Mouse (Mus musculus): Measurements from ENCODE around the gene Acot7. TPM values are rescaled to one million over a fixed set of nuclear protein-coding genes. Genes with fewer than 3 reads are reported as not detected.

Gene Acot7
- polyA plus RNA-seq, 1 experiment, result 19.4 TPM

DNA sequence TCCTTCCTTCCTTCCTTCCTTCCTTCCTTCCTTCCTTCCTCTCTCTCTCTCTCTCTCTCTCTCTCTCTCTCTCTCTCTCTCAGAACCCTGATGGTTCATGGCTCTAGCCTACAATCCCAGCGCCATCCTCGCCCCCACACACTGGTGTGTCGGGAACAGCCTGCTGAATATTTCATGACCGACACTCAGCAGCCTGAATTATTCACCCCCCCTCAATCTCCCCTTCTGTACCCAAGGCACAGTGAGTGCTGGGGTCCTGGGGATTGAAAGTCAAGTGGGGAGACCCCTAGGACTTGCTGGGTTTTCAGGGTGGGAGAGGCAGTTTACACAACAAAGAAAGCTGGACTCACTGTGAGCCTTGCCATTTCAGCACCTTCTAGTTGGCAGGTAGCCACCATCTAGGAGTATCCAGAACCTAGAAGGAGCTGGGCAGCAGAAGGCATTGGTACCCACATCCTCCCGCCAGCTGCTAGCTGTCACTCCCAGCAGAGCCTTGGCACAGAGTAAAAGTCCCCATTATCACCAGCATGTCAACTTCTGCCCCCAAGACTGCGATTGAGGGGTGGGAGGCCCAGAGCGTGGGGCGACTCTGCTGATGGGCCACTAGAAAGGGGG is 36.3 kb upstream of the Acot7 start:
- no peak overlapping the region for H3K27ac ChIP-seq (replicated peaks; ENCODE audit: low read depth, low read length)
- H3K4me1 ChIP-seq (ENCODE audit: control insufficient read depth, insufficient read depth, insufficient read length, low read length), result peaks cover 4% of the 10 kb centered on the region
- no peak overlapping the region for H3K4me3 ChIP-seq (ENCODE audit: insufficient read depth, low read depth, low read length)

DNA sequence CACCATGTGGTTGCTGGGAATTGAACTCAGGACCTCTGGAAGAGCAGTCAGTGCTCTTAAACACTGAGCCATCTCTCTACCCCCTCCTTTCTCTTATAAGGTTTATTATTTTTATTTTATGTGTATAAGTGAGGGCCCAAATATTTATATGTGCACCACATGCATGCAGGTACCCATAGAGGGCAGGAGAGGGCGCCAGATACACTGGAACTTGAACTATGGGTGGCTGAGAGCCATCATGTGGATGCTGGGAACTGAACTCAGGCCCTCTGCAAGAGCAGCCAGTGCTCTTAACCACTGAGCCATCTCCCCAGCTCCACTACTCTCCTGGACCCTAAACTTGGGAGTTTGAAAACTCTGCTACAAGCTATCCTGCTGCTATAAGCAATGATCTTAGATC is 34.3 kb upstream of the Acot7 start:
- H3K27ac ChIP-seq (replicated peaks; ENCODE audit: low read depth, low read length), result no peak overlapping the region
- peaks cover 2% of the 10 kb centered on the region; the same call in 1 of the 2 replicates for H3K4me1 ChIP-seq (ENCODE audit: control insufficient read depth, insufficient read depth, insufficient read length, low read length)
- H3K4me3 ChIP-seq (ENCODE audit: insufficient read depth, low read depth, low read length), result no peak overlapping the region

DNA sequence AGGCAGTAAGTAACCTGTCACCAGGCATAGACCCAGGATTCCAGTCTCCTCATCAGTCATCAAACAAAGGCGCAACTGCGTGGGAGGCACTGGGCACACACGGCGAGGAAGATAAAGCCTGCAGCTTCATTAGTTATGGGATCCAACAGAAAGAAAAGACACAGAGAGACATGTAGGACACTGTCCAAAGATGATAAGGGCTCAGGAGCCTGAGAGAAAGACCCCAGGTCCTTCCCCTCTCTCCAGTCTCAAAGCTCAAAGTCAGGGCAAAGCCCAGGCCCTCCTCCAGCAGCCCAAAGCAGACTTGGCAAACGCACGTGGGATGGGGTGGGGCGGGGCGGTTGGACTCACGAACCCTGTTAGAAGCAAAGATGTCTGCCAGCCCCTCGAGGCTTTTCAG is 32.5 kb upstream of the Acot7 start:
- Histone ChIP-seq H3K4me3 (ENCODE audit: insufficient read depth, low read depth, low read length) (no peak overlapping the region), H3K27ac (replicated peaks; ENCODE audit: low read depth, low read length) (no peak overlapping the region), H3K4me1 (ENCODE audit: control insufficient read depth, insufficient read depth, insufficient read length, low read length) (no peaks in the 10 kb centered on the region)

DNA sequence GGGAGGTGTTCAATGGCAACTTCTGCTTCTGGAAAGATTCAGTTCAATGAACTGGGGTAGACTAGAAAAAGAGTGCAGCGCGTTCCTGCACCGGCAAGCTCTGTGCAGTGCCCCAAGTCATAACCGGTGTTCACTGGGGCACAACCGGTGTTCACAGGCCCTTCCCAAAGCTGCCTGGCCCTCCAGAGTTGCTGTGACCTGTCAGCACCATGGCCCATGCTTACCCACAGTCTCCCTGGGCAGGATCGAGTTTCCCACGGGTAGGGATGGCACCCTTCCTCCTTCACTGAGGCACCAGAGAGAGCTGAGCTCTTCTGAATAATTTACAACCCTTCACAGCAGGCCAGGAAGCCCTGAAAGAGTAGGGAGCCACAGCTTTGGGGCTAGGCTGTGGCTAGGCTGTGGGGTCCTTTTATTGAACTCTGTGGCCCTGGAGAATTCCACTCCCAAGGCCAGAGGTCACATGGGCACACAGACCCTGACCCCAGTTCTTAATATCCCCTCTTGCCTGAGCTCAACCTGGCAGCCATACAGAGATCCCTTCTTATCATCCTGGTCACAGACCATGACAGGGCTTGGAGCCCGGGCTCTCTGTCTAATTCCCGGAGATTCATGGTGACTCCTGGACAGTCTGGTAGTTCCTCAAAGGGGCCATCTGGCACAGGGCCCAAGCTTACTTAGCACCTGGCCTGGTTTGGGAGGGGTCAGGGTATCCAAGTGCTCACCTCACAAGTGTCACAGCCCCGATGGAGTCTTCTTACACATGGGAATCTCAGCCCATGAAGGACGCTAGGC is 31.7 kb upstream of the Acot7 start:
- H3K4me3 ChIP-seq (ENCODE audit: insufficient read depth, low read depth, low read length), result no peak overlapping the region
- H3K4me1 ChIP-seq (ENCODE audit: control insufficient read depth, insufficient read depth, insufficient read length, low read length), result no peaks in the 10 kb centered on the region
- no peak overlapping the region for H3K27ac ChIP-seq (replicated peaks; ENCODE audit: low read depth, low read length)

DNA sequence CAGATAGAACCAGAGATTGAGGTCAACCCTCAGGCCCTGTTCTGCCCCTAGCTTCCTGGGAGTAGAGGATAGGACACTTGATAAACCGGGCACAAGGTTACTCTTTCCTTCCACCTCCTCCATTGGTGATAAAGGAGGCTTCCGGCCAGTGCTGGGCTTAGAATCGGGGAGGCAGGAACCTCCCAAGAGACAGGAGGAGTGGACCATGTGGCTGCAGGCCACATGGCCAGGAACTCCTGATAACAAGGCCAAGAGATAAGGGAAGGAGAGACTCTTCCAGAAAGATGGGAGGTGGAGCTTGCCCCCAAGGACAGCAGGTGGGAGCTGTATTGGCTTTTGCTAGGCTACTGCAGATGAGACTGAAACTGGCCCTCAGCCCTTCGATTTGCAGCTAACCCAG is 27.4 kb upstream of the Acot7 start:
- Histone ChIP-seq H3K27ac (replicated peaks; ENCODE audit: low read depth, low read length) (no peak overlapping the region), H3K4me1 (ENCODE audit: control insufficient read depth, insufficient read depth, insufficient read length, low read length) (no peaks in the 10 kb centered on the region), H3K4me3 (ENCODE audit: insufficient read depth, low read depth, low read length) (no peak overlapping the region)

DNA sequence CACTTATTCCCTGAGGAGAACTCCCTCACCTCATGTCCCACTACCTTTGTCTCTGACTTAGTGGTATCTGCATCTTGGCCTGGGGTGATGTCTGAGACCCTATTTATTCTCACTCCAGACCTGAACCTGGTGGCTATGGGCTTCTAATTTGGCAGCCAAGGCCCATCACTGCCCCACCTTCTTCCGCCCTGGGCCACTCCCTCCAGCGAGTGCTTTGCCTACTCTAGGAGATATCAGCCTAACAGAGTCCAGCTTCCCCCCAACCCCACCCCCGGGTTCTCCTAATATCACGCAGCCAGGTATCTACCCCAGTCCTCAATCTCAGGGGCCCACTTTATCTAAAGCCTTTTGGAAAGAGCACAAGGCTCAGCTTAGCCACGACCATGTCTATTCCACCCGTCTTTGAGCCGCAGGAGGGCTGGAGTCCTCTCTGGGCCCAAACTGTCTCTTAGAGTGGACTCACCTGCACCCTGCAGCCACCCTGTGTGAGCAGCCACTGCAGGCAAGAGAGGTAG is 26.4 kb upstream of the Acot7 start:
- H3K27ac ChIP-seq (replicated peaks; ENCODE audit: low read depth, low read length), result no peak overlapping the region
- peak overlapping the region; percentile 49; the same call in 1 of the 2 replicates for H3K4me3 ChIP-seq (ENCODE audit: insufficient read depth, low read depth, low read length)
- no peaks in the 10 kb centered on the region for H3K4me1 ChIP-seq (ENCODE audit: control insufficient read depth, insufficient read depth, insufficient read length, low read length)

DNA sequence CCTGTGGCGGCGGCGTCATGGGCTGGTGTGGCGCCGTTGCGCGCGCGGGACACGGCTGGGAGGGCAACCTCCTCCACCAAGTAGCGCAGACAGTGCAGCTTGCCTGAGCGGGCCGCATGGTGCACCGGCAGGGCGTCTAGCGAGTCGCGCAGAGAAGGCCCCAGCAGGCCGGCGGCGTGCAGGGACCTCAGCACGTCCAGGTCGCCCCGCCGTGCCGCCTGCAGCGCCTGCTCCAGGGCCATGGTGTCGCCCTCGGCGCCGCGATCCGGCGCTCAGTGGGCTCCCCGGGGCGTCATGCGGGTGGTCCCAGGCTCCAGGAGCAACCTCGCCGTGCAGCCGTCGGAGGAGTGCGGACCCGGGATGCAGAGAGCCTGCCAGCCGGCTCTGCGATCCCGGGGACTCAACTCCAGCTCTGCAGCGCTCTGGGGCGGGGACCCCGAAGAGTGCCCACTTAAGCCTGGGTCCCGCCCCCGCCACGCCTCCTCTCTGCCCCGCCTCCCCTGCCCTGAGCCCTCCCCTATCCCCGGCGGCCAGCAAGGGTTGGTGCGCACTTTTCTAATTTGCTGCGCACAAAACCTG is 25.9 kb upstream of the Acot7 start, which contains the start of gene Espn:
Gene Espn (minus strand): TSS at position 406 of the 579 bp plus-strand sequence.
- no peak within 1 kb of the TSS for H3K27ac ChIP-seq (replicated peaks; ENCODE audit: low read depth, low read length)
- H3K4me1 ChIP-seq (ENCODE audit: control insufficient read depth, insufficient read depth, insufficient read length, low read length), result no peaks in the 10 kb centered on the region
- H3K4me3 ChIP-seq (ENCODE audit: insufficient read depth, low read depth, low read length), result peak within 1 kb of the TSS; percentile 49

DNA sequence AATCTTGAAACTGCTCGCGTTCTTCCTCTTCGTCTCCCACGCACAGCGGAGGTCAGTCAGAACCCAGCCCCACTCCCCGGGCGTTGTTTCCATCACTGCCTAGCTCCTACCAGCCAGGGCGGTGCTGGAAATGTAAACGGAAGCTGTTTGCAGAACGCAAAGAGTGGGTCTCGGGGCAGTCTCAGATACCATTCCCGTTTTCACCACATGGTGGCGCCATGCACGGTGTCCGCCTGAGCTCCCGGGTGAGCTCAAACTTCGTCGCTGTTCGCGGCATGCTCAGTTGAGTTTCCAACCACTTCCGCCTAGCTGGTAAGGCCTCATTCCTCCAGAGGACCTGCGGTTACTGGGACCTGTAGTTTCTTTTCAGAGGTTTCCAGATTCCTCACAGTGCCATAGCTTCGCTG is 24.2 kb upstream of the Acot7 start:
- Histone ChIP-seq H3K27ac (replicated peaks; ENCODE audit: low read depth, low read length) (no peak overlapping the region), H3K4me3 (ENCODE audit: insufficient read depth, low read depth, low read length) (0 out of 2 replicates have a peak overlapping the region, but pooled peaks have one; percentile 24), H3K4me1 (ENCODE audit: control insufficient read depth, insufficient read depth, insufficient read length, low read length) (no peaks in the 10 kb centered on the region; the same call in 1 of the 2 replicates)

DNA sequence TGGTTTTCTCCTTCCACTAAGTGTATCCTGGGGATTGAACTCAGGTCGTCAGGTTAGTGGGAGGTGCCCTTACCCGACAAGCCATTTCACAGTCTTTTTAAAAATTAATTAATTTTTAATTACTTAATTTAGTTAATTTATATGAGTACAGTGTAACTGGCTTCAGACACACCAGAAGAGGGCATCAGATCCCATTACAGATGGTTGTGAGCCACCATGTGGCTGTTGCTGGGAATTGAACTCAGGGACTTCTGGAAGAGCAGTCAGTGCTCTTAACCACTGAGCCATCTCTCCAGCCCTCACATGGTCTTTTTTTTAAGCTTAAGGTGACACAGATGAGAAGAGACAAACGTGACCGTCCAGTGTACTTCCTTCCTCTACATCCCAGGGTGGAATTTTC is 22.9 kb upstream of the Acot7 start:
- H3K4me3 ChIP-seq (ENCODE audit: insufficient read depth, low read depth, low read length), result no peak overlapping the region
- peaks cover 3% of the 10 kb centered on the region; the same call in 1 of the 2 replicates for H3K4me1 ChIP-seq (ENCODE audit: control insufficient read depth, insufficient read depth, insufficient read length, low read length)
- no peak overlapping the region for H3K27ac ChIP-seq (replicated peaks; ENCODE audit: low read depth, low read length)

DNA sequence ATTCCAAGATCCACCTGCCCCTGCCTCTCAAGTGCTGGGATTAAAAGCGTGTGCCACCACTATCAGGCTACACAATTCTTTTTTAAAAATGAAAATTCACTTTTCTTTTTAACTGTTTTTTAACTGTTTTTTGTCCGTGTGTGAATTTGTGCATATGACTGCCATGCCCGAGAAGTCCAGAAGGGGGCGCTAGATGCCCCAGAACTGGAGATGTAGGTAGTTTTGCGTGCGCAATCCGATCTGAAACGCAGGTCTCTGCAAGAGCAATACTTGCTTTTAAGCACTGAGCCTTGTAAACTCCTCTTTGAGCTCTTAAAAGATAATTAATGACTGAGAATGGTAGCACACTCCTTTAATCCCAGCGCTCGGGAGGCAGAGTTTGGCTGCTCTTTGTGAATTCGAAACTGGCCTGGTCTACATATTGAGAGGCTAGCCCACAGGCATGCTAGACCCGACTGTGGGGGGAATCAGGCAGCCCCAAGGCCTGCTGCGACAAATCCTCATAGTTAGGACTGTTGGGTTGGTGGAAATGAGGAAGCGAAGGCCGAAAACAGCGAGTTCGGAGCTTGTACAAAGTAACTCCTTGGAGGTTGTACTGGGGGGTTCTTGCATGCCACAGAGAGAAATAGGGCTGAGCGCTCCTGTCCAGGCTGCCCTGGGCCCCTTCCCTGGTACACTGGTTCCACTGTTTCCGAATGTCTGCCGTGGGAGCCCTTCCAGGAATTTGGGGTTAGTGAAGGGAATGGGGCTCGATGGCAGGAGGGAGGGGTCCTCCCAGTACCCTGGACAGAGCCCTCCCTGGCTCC is 20.0 kb upstream of the Acot7 start:
- H3K27ac ChIP-seq (replicated peaks; ENCODE audit: low read depth, low read length), result no peak overlapping the region
- H3K4me1 ChIP-seq (ENCODE audit: control insufficient read depth, insufficient read depth, insufficient read length, low read length), result peaks cover 3% of the 10 kb centered on the region; the same call in 1 of the 2 replicates
- peak overlapping the region; percentile 27; the same call in 1 of the 2 replicates for H3K4me3 ChIP-seq (ENCODE audit: insufficient read depth, low read depth, low read length)

DNA sequence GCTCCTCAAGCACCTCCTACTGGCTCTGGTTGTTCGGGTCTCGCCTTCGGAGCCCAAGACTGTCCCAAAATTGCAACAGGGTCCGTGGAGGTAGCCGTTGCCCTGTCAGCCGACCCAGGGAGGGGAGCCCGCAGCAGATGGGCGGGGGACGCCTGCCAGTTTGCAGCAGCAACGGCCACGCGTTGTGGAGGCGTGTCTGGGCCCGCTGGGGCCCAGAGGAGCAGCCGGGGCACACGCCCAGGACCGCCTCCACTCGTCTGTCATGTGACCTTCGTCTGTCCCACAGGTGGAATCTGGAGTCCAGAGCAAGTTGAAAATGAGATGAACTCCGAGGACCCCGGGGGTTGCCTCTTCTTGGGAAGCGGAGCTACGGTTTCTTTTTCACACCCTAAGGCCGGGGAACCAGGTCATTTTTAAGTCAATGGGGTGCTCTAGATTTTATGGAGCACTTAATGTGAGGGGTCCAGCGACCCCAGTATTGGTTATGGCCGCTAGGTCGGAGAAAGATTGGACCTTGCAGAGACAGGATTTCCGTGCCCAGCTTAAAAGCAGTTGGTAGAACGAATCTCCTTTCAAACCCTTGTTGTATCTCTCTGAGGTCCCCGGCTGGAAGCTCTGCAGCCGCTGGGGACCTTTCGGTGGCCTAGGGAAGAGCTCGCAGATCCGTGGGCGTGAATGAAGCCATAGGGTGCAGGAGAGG is 19.2 kb upstream of the Acot7 start, which contains the start of gene Hes2:
Gene Hes2 (plus strand): TSS at position 283 of the 700 bp plus-strand sequence.
- Histone ChIP-seq H3K4me1 (ENCODE audit: control insufficient read depth, insufficient read depth, insufficient read length, low read length) (peaks cover 3% of the 10 kb centered on the region; the same call in 1 of the 2 replicates), H3K27ac (replicated peaks; ENCODE audit: low read depth, low read length) (no peak within 1 kb of the TSS), H3K4me3 (ENCODE audit: insufficient read depth, low read depth, low read length) (peak within 1 kb of the TSS; percentile 27)

DNA sequence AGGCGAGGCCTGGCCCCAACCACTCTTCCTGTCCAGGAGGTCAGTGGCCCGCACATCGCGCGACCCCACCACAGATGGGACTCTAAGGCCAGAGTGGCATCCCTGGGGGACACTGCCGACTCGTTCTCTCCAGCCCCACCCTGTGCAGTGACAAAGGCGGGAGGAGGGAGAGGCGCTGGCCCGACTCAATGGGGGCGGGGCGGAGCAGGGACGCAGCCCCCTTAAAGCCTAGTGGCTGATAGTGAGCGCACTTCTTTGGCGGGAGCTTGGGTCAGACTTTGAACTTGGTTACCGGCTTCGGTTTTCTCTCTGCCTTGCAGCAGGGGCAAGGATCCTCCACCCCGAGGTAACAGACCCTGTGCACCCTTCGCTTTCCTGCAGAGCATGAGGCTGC is 18.7 kb upstream of the Acot7 start:
- Histone ChIP-seq H3K27ac (replicated peaks; ENCODE audit: low read depth, low read length) (no peak overlapping the region), H3K4me1 (ENCODE audit: control insufficient read depth, insufficient read depth, insufficient read length, low read length) (peaks cover 3% of the 10 kb centered on the region; the same call in 1 of the 2 replicates), H3K4me3 (ENCODE audit: insufficient read depth, low read depth, low read length) (peak overlapping the region; percentile 27)

DNA sequence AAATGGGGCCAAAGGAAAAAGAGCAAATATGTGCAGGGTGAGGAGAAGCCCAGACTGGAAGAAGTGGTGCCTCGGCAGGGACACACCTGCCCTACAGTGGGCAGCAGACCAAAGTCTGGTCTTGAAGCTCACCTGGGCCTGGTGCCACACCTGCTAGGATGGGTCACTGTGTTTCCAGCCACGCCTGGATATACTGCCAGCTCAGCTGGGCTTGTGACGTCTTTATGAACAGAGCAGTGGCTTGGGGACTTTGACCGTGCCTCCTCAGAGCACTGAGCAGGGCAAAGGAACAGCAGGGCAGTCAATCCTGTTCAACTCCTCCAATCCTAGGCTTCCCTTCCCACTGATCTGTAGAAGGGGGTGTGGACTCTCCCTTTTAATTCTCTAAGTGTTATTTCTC is 17.2 kb upstream of the Acot7 start:
- H3K4me1 ChIP-seq (ENCODE audit: control insufficient read depth, insufficient read depth, insufficient read length, low read length), result peaks cover 3% of the 10 kb centered on the region; the same call in 1 of the 2 replicates
- H3K27ac ChIP-seq (replicated peaks; ENCODE audit: low read depth, low read length), result no peak overlapping the region
- H3K4me3 ChIP-seq (ENCODE audit: insufficient read depth, low read depth, low read length), result no peak overlapping the region

DNA sequence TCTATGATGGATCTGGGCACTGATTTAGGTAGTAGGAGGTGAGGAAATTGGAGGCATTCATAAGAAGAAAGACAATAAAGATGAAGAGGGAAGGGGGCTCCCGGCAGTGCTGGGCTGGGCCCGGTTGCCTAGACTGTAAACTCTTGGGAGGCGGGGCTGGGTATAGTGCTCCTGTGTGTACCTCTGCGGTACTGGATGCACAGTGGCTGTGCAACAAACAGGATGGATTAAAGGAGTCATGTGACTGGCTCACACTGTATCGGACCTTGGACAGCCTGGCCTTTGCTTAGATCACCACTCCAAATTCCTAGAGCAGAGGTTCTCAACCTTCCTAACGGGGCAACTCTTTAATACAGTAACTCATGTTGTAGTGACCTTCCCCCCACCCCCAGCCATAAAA is 16.3 kb upstream of the Acot7 start:
- Histone ChIP-seq H3K4me3 (ENCODE audit: insufficient read depth, low read depth, low read length) (no peak overlapping the region), H3K27ac (replicated peaks; ENCODE audit: low read depth, low read length) (no peak overlapping the region), H3K4me1 (ENCODE audit: control insufficient read depth, insufficient read depth, insufficient read length, low read length) (peaks cover 3% of the 10 kb centered on the region; the same call in 1 of the 2 replicates)

Measured in brown adipose tissue, adult 24 weeks (tissue).